Mouse (Mus musculus) myocyte (in vitro differentiated cells): ENCODE results near the gene Nr4a3.

Experiments used
- POLR2A ChIP-seq: IDR thresholded peaks from one replicate; pipeline ENCODE4 v1.6.1; 2011; ENCODE audit warnings: low read depth, mild to moderate bottlenecking, control low read depth, moderate library complexity; ENCODE audit not compliant: insufficient read length
- POLR2AphosphoS2 ChIP-seq: IDR thresholded peaks from one replicate; pipeline ENCODE4 v1.6.1; 2011; ENCODE audit warnings: low read depth, control low read depth; ENCODE audit not compliant: insufficient read length

DNA sequence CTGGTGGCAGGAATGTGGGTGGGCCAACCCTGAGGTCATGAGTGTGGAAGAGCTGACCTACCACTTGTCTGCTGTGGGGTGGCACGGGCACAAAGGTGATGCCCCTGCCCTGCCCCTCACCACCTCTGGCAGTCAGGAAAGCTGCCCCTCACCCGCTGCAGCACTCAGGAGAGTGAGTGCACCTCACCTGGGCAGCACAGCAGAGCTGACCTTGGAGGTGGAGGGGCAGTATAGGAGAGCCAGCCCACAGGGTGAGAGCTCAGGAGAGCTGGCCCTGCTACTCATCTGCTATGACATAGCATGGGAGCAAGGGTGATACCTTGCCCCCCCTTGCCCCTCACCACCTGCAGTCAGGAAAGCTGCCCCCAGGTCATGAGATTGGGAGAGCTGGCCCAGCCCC, 57.0 kb downstream of the Nr4a3 start:
- TF ChIP-seq POLR2A: no peak
- TF ChIP-seq POLR2AphosphoS2: no peak
